Mouse (Mus musculus): ENCODE results near the gene Eps8.

Eps8 gene

DNA sequence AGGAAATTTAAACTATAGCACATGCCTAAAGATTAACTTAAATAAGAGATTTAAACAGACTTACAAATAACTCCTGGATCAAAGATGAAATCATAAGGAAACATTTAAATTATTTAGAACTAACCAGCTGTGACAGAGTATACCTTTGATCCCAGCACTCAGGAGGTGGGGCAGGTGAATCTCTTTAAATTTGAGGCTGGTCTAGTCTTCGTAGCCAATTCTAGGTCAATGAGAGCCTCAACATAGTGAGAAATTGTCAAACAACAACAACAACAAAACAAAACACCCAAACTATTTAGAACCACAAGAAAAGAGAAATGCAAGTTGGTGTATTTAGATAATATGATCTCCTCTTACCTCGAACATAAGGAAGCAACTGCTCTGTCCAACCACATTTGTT, at the start of gene Eps8:
Gene Eps8, minus strand, starts transcription at position 101 of the 400 bp plus-strand sequence.
- DNase-seq: no peak

DNA sequence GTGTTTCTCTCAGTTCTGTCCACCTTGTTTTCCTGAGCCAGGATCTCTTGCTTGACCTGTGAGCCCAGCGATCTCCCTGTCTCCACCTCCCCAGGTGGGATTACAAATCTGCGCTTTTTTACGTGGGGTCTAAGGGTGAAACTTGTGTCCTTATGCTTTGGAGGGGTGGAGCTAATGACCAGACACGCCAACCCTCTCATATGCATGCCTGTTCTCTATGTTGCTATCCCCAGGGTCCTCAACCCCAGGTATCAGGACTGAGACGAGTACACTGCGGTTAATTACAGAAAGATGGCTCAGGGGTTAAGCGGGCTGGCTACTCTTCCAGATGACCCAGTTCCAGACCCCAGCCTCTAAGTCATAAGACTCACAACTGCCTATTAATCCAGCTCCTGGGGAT, 48.8 kb upstream of the Eps8 start:
- no peak for DNase-seq

DNA sequence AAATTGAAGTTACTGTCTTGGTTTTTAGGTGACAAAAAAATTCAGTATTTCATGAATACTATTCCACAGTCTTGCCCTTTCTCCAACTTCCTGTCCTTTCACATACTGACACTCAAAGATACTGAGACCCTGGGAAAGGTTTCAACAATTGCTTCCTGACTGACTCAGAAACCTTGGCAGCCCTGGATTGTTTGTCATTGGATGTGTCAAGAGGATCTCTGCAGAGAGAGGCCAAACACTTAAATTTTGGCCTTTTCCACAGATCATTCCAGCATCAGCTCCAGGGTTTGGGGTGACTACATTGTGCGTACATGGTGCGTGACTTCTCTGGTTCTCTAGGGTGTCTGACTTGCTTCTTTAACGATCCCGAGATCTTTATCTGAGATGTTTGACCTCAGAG, 48.2 kb upstream of the Eps8 start:
- DNase-seq: no peak

DNA sequence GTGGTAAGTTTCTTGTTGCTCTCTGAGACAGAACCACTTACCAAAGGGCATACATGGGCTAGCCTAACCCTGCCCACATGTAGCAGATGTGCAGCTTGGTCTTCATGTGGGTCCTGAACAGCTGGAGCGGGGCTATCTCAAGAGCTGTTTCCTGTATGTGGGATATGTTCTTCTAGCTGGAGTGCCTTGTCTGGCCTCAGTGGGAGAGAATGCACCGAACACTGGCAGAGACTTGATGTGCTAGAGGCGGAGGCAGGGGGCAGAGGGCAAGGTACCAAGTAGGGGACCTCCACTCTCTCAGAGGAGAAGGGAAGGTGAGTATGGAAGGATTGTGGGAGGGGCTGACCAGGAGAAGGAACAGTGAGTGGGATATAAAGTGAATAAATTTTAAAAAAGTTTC, 47.5 kb upstream of the Eps8 start:
- DNase-seq: no peak

DNA sequence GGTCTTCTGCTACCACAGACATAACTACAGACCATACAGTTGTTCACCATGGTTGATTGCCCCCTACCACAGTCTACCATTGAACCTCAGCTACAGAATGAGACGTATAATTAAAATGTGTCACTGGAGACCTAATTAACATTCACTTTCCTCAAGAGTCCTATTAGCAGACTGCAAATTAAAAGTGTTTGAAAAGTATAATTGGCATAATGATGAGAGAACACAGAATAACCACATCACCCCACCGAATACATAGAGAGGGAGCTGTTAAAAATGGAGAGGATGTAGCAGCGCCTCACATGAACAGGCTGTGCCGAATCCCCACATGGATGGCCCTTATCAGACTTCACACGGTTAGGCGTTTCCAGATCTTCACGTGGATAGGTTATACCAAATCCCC, 44.8 kb upstream of the Eps8 start:
- no peak for DNase-seq

DNA sequence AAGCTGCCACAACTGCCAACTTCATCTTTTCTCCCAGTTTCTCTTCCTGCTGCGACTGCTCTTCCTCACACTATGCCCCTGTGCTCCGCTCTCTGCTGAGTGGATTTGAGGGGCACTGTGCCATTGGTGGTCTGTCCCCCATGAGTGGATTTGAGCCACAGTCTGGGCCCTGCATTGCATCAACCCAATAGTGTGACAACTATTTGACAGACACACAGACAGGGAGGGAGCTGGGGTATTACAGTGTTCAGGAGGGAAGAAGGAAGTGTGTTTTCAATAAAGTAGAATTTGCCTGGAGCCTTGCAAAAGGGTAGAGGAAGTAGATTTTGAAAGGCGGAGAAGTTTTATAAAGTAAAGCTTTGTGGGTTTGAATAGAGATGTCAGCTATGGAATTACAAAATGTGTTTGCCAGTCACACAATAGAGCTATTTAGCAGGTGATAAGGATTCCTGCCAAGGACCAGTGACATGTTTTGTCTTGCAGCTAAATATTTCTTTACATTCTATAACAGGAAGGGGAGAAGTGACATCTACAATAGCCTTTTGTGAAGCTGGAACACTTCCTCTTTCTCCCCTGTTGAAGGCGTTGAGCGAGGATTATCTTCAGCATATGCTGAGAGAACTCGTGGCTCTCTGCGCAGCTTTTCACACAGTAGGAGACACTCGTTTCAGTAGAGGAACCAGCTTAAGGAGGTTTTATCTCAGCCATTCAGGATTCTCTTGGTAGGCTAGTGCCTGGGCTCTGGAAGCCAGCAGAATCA, 41.9 kb upstream of the Eps8 start:
- DNase-seq: no peak

DNA sequence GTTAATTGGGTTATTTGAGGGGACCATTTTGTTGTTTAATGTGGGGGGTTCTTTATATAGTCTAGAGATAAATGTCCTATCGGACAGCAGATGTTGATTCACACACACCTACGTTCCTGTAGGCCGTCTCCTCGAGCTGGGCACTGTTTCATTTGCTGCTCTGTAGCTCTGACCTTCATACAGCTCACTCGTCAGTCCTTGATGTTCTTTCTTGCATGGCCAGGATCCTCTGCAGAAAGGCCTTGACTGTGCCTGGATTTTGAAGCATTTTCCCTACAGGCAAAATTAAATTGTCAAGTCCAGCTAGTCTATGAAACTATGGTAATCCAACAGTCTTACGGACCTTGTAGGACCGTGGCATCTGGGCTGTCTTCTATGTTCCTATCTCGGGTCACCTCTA, 40.4 kb upstream of the Eps8 start:
- no peak for DNase-seq

DNA sequence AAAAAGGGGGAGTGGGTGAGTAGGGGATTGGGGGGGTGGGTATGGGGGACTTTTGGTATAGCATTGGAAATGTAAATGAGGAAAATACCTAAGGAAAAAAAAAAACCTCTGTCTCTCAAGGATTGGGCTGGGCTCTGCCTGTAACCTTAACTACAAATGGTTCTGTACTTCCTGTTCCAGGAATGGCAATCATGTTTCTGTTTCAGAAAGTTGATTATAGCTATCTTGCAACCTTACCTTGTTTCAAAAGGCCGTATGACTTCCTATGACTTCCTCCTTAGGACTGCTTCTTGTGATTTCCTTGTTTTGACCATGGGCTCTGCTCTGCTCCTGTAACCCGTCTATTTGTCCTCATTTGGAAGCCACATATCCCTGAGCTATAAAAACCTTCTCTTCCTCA, 39.6 kb upstream of the Eps8 start:
- no peak for DNase-seq

DNA sequence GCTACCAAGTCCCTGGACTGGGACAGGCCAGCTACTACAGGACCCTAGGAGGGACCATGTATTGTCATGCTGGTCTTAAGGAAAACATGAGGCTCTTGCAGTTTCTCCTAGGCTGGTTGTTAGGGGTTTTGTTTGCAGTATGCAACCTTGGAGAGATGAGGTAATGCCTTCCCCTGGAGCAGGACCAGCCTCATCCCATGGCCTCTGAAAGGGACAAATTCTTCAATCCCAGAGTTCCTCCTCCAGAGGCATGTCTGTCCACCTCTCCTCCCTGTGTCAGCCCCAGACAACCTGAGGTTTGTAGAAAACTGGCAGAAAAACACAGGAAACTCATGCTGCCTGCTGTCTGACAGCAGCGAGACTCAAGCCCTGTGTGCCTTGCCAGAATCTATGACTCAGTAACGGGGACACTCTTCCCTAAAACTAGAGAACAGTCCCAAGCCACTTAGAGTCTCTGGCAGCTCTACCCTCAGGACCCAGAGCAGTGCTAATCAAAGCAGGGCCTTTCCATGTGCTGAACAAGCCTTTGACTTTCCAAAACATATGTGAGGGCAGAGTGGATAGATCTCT, 36.0 kb upstream of the Eps8 start:
- DNase-seq: no peak

DNA sequence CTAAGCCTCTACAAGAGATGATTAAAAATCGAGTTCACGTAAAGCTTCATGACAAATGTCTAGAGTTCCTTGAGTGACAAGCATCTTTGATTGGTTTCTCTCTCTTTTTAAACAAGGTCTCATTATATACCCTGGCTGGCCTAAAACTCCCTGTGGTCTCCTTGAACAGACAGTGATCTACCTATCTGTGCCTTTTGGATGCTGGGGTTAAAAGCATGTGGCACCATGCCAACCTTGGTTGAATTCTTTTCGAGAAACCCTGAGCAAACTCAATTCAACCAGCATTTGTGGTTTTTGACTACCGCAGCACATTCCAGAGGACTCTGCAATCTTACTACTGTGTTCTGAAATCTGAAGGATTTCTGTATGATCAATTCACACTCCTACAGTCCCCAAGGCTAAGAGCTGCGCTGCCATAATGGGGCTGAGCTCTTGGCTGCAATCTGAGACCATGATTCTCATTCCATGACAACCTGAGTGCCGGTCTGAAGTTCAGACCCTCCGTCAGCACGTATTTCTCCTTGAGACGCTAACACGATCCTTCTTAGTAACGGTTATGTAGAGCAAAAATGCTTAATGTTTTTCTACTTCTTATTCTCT, 33.9 kb upstream of the Eps8 start:
- no peak for DNase-seq

DNA sequence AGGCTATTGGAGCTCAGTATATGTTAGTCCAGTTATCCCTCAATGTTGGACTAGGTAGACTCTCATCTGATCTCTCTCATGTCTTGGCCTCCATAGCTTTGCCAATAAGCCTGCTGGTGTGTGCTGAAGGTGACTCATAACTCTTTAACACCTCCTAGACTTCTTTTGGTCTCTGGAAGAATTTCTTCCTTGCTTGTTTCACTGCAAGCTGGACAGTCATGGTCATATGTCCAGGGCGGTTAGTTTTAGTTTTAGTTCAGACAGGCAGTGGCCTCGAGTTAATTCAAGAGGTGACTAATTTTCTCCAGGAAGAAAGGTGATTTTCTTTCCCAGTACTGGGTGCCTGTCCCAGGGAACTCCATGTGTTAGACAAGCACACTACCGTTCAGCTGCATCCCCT, 33.4 kb upstream of the Eps8 start:
- no peak for DNase-seq

DNA sequence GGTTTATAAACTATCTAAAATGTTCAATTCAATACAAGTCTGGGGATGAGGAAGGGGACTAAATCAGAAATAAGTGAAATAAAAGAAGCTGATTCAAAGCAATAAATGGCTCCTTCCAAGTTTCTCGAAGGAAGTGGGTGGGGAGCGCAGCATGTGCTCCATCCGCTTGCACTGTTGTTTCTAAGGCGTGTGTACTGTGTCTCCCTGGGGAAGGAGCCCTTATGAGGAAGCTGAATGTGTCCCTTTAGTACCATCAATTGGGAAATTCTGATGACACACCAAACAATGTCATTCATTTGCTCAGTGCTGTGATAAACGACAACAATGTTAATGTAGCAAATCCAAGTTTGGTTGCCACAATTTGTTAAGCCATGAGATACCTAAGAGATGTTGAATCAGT, 33.0 kb upstream of the Eps8 start:
- DNase-seq: no peak

DNA sequence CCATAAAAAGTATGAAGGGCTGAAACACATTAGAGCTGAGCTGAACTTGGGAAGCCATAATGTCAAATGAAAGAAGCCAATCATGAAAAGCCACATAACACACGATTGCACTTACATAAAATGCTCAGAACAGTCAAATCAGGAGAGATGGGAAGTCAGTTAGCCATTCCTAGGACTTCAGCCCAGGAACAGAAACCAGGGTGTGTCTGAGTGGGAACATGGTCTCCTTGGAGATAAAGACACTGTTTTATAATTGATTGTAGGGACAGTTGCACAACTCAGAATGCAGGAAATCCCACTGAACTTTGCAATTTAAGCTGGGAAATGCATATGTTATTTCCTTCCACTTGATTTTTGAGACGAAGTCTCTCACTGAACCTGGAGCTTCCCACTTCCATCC, 28.0 kb upstream of the Eps8 start:
- DNase-seq: no peak

DNA sequence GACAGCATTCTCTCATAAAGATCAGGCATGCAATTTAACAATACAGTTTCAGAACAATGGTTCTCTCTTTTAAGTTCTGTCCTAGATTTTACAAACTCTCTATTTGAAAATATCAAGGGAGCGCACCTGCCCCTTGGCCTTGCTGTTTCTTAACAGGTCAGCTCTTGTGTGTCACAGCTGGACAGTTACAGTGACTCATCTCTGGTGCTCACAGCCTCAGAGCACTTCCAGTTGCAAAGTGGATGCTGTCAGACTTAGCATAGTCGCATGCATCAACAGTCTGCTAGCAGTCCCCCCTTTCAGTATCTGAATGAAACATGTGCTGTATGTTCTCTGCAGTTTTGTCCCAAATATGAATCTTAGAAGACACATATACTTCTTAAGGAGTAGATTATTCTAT, 26.3 kb upstream of the Eps8 start:
- DNase-seq: no peak

DNA sequence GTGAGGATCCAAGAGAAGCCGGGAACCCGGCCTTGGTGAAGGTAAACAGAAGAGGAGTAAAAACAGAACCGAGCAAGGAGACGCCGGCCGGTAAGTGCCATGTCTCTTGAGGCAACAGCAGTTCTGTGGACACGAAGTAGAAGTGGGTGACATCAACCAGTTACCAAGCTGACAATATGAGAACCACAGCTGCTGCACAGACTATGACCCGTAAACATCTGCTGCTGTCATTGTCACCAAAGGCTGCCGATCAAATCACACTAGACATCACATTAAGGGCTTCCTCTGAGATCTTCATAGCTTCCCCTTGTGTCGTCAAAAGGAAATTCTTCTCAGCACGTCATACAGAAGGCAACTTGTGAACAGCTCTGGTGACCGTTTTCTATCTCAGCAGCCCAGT, 21.9 kb upstream of the Eps8 start:
- no peak for DNase-seq

DNA sequence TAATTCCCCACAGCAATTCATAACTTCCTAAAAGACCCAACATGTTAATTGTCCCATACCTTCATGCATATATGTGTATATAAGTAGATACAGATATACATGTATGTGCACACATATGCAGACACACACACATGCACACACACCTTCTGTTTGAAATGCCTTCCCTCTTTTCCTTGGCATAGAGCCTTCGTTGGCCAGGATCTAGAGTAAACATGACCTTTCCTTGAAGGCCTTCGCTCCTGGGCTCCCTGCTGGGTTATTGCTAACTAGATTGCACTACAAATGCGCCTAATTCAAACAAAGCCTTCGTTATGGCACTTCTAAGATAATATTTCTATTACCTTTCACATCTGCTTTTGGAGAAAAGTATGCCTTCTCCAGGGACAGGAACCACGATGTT, 20.9 kb upstream of the Eps8 start:
- DNase-seq: no peak

DNA sequence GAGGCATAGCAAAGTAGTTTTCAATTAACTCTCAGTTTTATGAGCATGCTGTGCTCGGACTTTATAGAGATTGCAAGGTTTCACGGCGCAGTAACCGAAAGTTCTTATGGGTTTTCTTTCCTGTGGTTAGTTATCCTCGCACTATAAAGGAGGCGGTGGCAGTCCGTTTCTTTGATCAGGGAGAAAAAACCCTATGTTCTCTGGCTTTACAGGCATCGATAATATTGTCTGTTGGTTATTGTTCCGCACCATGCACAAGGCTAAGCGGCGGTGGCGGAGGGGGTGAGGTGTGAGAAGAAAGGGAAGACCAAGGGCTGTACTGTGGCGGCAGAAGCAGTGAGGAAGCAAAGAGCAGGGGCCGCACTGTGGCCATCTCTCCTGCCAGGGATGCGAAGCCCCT, 18.6 kb upstream of the Eps8 start:
- no peak for DNase-seq

DNA sequence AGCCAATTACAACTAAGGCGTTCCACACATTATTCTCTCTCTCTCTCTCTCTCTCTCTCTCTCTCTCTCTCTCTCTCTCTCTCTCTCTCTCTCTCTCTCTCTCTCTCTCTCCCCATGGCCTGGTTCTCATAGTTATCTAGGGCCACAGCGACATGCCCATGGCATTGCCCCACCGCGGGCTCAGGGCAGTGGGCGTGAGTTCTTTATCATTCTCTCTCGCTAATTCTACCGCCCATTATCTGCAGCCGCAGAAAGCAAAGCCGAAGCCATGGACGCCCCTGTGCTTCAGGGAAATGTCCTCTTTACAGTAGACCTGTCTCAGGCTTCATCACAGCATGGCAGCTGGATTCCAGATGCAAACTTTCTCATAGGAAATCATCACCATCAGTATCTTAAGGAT, 16.9 kb upstream of the Eps8 start:
- DNase-seq: no peak

DNA sequence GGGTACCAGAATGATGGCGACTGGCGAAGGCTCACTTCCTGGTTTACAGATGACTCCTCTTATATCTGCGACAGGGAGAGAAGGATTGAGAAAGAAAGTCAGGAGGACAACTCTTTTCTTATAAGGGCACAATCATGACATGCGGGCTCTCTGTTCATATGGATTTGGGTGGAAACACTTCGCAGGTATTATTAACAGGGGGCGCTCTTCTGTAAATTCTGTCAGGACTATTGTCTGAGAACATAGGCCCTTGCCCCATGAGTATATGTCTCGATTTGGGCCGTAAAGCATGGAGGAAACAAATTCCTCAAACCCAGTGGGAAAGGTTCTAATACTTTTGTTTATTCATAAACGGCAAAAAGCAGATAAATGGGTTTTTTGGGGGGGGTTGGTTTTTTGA, 16.1 kb upstream of the Eps8 start:
- no peak for DNase-seq

DNA sequence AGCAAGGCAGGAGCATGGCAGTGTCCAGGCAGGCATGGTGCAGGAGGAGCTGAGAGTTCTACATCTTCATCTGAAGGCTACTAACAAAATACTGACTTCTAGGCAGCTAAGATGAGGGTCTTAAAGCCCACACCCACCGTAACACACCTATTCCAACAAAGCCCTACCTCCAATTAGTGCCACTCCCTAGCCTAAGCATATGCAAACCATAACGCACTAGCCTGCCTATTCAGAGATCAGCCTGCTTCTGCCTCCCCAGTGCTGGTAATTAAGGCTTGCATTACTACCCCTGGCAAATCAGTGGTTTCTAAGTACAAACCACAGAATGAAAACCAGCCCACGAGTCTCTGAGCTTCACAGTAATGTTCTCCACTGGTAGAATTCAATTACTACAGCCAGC, 15.2 kb upstream of the Eps8 start:
- no peak for DNase-seq

DNA sequence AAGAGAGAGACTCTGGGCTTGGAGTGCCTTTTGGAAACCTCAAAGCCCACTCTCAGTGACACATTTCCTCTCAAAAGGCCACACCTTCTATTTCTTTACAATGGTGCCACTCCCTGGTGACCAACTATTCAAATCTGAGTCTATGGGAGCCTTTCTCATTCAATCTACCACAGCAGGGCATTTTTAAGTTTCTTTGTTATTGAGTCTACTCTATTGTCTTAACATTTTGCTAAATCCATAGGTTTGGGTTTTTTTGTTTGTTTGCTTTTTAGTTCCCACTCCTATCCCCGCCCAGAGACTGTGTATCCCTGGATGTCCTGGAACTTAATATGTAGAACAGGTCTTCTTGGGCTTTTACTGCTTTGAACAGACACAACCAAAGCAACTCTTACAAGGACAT, 14.8 kb upstream of the Eps8 start:
- DNase-seq: no peak

DNA sequence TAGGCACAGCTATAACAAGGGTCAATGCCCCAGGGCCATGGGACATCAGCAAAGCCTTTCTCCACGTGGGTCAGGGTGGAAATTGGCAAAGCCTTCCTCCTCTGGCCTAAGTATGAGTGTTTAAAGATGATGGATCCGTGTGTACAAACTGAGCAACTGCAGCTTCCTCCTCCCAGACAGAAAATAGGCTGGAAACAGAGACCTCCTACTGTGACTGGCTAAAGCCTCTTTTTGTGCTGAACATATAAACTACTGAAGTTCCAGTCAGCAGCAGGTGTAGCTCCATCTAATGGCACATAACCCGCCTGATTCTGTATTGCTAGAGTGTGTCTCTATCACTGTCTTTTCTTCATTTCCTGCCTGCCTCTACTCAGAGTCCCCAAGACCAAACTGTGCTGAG, 13.7 kb upstream of the Eps8 start:
- no peak for DNase-seq

DNA sequence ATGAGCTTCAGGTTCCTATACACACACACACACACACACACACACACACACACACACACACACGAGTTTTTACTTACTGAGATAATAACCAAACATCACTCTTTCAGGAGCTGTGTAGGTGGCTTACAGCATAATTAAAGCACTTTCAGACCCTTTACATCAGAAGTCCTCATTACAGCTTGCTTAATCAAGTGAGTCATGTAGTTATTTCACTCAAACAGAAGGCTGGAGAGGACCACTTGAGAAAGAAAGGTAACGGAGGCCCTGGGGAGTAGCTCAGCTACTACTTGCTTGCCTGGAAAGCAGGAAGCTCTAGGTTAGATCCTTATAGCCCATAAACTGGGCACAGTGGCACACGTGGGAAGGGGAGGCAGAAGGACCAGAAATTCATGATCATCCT, 13.0 kb upstream of the Eps8 start:
- DNase-seq: no peak

DNA sequence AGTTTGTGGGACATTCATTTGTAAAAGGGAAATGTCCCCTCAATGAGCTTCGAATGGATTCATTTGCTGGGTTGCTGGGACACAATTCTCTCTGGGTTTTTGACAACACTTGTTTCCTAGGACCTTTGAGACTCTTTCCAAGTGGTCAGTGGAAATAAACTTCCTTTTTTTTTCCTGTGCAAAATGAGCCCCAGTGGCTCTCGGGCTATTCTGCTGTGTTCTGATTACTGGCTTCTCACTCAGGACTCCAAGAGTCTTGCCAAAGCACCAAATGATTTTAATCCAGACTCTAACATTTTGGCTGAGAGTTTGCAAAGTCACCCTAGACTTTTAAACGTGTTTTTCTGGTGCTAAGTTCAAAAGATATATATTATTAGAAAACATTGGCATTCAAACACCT, 10.3 kb upstream of the Eps8 start:
- no peak for DNase-seq
